Mouse (Mus musculus): ENCODE measurements at regions not wholly inside any gene's neighbourhood (a gene's known extent, or its start where the extent isn't known, plus 50 kb on each side); places are given as distances from the start of the nearest gene placed in this dataset.

DNA sequence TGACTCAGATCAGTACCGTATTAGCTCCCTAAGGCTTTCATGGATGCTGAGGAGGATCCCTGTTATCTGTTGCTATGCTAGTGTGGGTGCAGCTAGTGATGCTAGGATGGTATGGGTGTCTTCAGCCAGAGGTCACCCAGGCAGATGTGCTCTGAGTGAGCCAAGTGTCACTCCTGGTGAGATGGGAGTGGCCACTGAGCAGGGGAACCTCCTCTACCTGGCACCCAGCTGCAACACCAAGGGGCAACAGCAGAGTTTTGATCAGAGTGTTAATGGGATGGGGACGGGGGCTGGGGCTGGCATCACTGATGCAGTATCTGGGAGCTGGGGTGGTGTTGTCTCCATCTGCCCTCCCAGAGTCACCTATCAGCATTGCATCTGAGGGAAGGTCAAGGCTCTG is 81.0 kb downstream of the Cstad start:
- Histone ChIP-seq H3K27me3 (ENCODE audit: control insufficient read depth, insufficient read depth, low read length) (peaks cover 8% of the 10 kb centered on the region; the same call in 1 of the 2 replicates), H3K4me3 (ENCODE audit: control insufficient read depth, insufficient read depth, low read length) (no peak overlapping the region), H3K27ac (ENCODE audit: control insufficient read depth, insufficient read depth, low read length) (no peak overlapping the region), H3K36me3 (ENCODE audit: control insufficient read depth, insufficient read depth, low read length) (no peaks in the 10 kb centered on the region), H3K4me1 (replicated peaks; ENCODE audit: control insufficient read depth, insufficient read depth, low read length) (peaks cover 12% of the 10 kb centered on the region)
- WGBS = 93% methylated on average over 2 of the region's 2 CpGs
- DNase-seq = no peak
- no peak for TF ChIP-seq POLR2A (IDR thresholded peaks at IDR 0.05; ENCODE audit: control insufficient read depth, extremely low read depth, insufficient read depth, low read length, poor library complexity)
- no peak for TF ChIP-seq CTCF (IDR thresholded peaks at IDR 0.05; ENCODE audit: borderline replicate concordance, control insufficient read depth, extremely low read depth, insufficient read depth, low read length, poor library complexity)

GRCm38 (mm10) chr2:30670836-30671586 is 76.2 kb downstream of the Cstad start:
- TF ChIP-seq POLR2A (IDR thresholded peaks at IDR 0.05; ENCODE audit: control insufficient read depth, extremely low read depth, insufficient read depth, low read length, poor library complexity) (no peak), CTCF (IDR thresholded peaks at IDR 0.05; ENCODE audit: borderline replicate concordance, control insufficient read depth, extremely low read depth, insufficient read depth, low read length, poor library complexity) (no peak)
- Histone ChIP-seq H3K27me3 (ENCODE audit: control insufficient read depth, insufficient read depth, low read length) (no peaks in the 10 kb centered on the region), H3K4me3 (ENCODE audit: control insufficient read depth, insufficient read depth, low read length) (no peak overlapping the region), H3K4me1 (replicated peaks; ENCODE audit: control insufficient read depth, insufficient read depth, low read length) (no peaks in the 10 kb centered on the region), H3K36me3 (ENCODE audit: control insufficient read depth, insufficient read depth, low read length) (no peaks in the 10 kb centered on the region), H3K27ac (ENCODE audit: control insufficient read depth, insufficient read depth, low read length) (no peak overlapping the region)
- DNase-seq = no peak
- WGBS = 95% methylated on average over 5 of the region's 5 CpGs

- Histone ChIP-seq H3K27ac (ENCODE audit: control insufficient read depth, insufficient read depth, low read length) (no peak overlapping the region), H3K4me1 (replicated peaks; ENCODE audit: control insufficient read depth, insufficient read depth, low read length) (no peaks in the 10 kb centered on the region), H3K36me3 (ENCODE audit: control insufficient read depth, insufficient read depth, low read length) (no peaks in the 10 kb centered on the region), H3K4me3 (ENCODE audit: control insufficient read depth, insufficient read depth, low read length) (no peak overlapping the region), H3K27me3 (ENCODE audit: control insufficient read depth, insufficient read depth, low read length) (no peaks in the 10 kb centered on the region)
- WGBS = 92% methylated on average over 8 of the region's 8 CpGs
- TF ChIP-seq CTCF (IDR thresholded peaks at IDR 0.05; ENCODE audit: borderline replicate concordance, control insufficient read depth, extremely low read depth, insufficient read depth, low read length, poor library complexity) (no peak), POLR2A (IDR thresholded peaks at IDR 0.05; ENCODE audit: control insufficient read depth, extremely low read depth, insufficient read depth, low read length, poor library complexity) (no peak)
- DNase-seq = no peak
These were observed 72.6 kb downstream of the Cstad start for GRCm38 (mm10) chr2:30667468-30667867.

DNA sequence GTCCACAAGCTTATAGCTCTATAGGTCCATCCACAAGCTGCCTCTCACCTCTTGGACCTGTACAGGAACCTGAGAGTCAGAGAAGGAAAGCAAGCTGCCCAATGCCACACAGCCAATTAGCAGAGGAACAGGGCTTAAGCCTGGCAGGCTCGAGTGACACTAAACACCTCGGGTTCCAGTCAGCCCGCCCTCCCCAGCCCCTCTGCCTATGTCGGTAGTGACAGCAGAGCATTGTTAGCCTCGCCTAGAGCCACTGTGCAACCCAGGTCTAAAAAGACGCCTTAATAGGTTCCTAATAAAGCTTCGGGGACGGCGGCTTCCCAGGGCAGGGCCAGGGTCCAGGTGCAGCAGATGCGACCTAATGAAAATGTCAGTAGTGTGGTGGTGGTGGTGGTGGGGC is 66.3 kb downstream of the Cstad start:
- Histone ChIP-seq H3K4me3 (ENCODE audit: control insufficient read depth, insufficient read depth, low read length) (no peak overlapping the region), H3K4me1 (replicated peaks; ENCODE audit: control insufficient read depth, insufficient read depth, low read length) (peaks cover 42% of the 10 kb centered on the region), H3K27me3 (ENCODE audit: control insufficient read depth, insufficient read depth, low read length) (no peaks in the 10 kb centered on the region), H3K36me3 (ENCODE audit: control insufficient read depth, insufficient read depth, low read length) (no peaks in the 10 kb centered on the region), H3K27ac (ENCODE audit: control insufficient read depth, insufficient read depth, low read length) (no peak overlapping the region)
- no peak for DNase-seq
- WGBS = 86% methylated on average over 10 of the region's 10 CpGs
- TF ChIP-seq CTCF (IDR thresholded peaks at IDR 0.05; ENCODE audit: borderline replicate concordance, control insufficient read depth, extremely low read depth, insufficient read depth, low read length, poor library complexity) (no peak), POLR2A (IDR thresholded peaks at IDR 0.05; ENCODE audit: control insufficient read depth, extremely low read depth, insufficient read depth, low read length, poor library complexity) (no peak)

- no peak for DNase-seq
- Histone ChIP-seq H3K36me3 (ENCODE audit: control insufficient read depth, insufficient read depth, low read length) (no peaks in the 10 kb centered on the region), H3K4me1 (replicated peaks; ENCODE audit: control insufficient read depth, insufficient read depth, low read length) (peaks cover 47% of the 10 kb centered on the region), H3K4me3 (ENCODE audit: control insufficient read depth, insufficient read depth, low read length) (no peak overlapping the region), H3K27me3 (ENCODE audit: control insufficient read depth, insufficient read depth, low read length) (no peaks in the 10 kb centered on the region), H3K27ac (ENCODE audit: control insufficient read depth, insufficient read depth, low read length) (no peak overlapping the region)
- no peak for TF ChIP-seq CTCF (IDR thresholded peaks at IDR 0.05; ENCODE audit: borderline replicate concordance, control insufficient read depth, extremely low read depth, insufficient read depth, low read length, poor library complexity)
- no peak for TF ChIP-seq POLR2A (IDR thresholded peaks at IDR 0.05; ENCODE audit: control insufficient read depth, extremely low read depth, insufficient read depth, low read length, poor library complexity)
- 30% methylated on average over 10 of the region's 10 CpGs for WGBS
These were observed 65.8 kb downstream of the Cstad start for GRCm38 (mm10) chr2:30660613-30660991.

DNA sequence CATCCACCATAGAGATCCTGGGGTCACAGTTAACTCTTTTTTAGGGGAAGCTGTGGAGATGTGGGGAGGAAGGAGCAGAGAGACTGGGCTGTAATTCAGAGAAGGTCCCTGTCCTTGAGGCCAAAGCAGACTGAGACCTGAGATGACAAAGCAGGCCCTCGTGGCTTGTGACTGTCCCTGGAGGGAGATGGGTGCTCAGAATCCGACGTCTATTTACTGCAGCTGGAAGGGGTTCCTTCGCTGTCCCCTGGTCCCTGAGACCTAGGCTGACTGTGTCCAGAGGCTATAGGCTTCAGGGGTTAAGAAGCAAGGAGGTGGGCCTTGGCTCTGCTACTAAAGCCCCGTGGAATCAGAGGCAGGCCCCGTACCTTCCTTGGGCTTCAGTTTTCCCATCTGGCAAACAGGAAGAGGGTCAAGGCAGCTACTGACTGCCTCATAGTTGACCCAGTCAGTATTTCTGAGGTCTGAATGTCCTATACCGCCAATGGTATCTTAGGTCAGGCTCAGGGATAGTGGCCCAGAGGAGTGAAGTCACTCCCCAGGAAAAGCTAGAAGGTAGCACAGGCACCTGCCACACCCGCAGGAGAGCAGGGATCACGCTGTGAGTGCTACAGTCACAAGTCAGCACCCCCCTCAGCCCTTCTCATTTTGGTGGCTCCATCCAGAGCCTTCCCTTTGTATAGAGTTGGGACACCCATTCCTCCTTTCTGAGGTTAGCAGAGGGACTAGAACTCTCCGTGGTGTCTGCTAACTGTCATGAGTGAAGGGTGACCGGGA is 65.2 kb downstream of the Cstad start:
- WGBS = 69% methylated on average over 11 of the region's 11 CpGs
- DNase-seq = no peak
- Histone ChIP-seq H3K27me3 (ENCODE audit: control insufficient read depth, insufficient read depth, low read length) (no peaks in the 10 kb centered on the region), H3K4me3 (ENCODE audit: control insufficient read depth, insufficient read depth, low read length) (no peak overlapping the region), H3K27ac (ENCODE audit: control insufficient read depth, insufficient read depth, low read length) (no peak overlapping the region), H3K4me1 (replicated peaks; ENCODE audit: control insufficient read depth, insufficient read depth, low read length) (peaks cover 48% of the 10 kb centered on the region), H3K36me3 (ENCODE audit: control insufficient read depth, insufficient read depth, low read length) (no peaks in the 10 kb centered on the region)
- TF ChIP-seq CTCF (IDR thresholded peaks at IDR 0.05; ENCODE audit: borderline replicate concordance, control insufficient read depth, extremely low read depth, insufficient read depth, low read length, poor library complexity) = no peak
- no peak for TF ChIP-seq POLR2A (IDR thresholded peaks at IDR 0.05; ENCODE audit: control insufficient read depth, extremely low read depth, insufficient read depth, low read length, poor library complexity)
